Mouse (Mus musculus): ENCODE measurements around the gene Tas1r3.

DNA sequence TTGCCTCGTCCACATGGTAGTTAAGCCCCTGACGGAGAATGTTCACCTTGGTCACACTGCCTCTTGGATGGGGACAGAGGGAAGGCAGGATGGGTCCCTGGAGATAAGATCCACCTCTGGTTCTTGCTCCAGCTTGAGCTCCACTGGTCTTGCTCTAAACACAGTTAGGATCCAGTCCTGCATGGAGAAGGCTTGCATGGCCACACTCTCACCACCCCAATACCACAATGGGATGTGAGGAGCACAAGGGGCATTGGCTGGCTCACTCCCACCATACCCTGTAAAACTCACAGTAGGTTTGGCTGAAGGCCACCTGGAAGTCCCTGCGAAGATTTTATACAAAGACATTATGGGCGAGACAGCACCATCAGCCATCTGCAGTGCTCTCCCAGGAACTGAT lies 45.6 kb upstream of the Tas1r3 start:
- TF ChIP-seq MAFK (IDR thresholded peaks at IDR 0.05; ENCODE audit: insufficient read depth, low read depth, low read length) = no peak
- TF ChIP-seq CHD2 (IDR thresholded peaks at IDR 0.05; ENCODE audit: low read depth, low read length) = no peak
- TF ChIP-seq ZNF384 (IDR thresholded peaks at IDR 0.05; ENCODE audit: low read depth, low read length) = no peak
- no peak for TF ChIP-seq HCFC1 (IDR thresholded peaks at IDR 0.05; ENCODE audit: borderline replicate concordance, insufficient read depth, low read length)

Measured in ES-E14 (cell line).